Comparison of ENCODE assay signal across 8 mouse cellular contexts in the genomic region with DNA sequence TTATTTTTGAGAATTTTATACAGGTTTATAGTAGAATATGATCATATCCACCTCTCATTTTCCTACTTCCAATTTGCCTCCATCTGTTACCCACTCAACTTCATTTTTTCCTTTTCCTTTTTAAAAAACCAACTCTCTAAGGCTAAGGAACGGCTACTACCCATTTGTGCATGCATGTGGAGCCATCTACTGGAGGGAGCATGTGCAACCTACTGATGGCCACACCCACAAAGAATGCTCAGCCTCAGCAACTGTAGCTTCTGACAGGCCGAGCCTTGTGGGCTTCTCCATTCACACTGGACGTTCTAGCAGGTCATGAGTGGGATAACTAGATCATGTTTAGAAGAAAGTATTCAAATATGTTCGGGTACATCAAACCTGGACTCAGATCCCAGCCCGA.
DNase-seq lines count a peak whose midpoint lies in the region; ATAC-seq and TF ChIP-seq lines count a peak whose summit lies in the region.

No protein-coding gene starts in this region.

- H3K27me3 ChIP-seq in spleen, adult 2 months (ENCODE audit: control insufficient read depth, insufficient read depth, low read length) = no peaks in the 10 kb centered on the region

- H3K4me3 ChIP-seq in layer of hippocampus, adult 2 months = no peak overlapping the region
- H3K4me3 ChIP-seq in spleen, adult 2 months (ENCODE audit: extremely low read depth, insufficient read depth, insufficient read length) = no peak overlapping the region

- H3K36me3 ChIP-seq in spleen, adult 2 months (ENCODE audit: control insufficient read depth, insufficient read depth, low read length) = no peaks in the 10 kb centered on the region

- peak; percentile 99 for ATAC-seq in granulocyte monocyte progenitor cell, adult 5-6 weeks (replicated peaks; ENCODE audit: poor library complexity, severe bottlenecking)
- ATAC-seq in megakaryocyte progenitor cell, adult 5-6 weeks (replicated peaks; ENCODE audit: poor library complexity) = peak; percentile 100

- DNase-seq in layer of hippocampus, adult 11-12 months (ENCODE audit: low spot score) = peak; percentile 49
- no peak for DNase-seq in layer of hippocampus, adult 9-10 months (ENCODE audit: low spot score)
- DNase-seq in MN1 (ENCODE audit: low spot score) = peak; percentile 59
- DNase-seq in cerebellum, adult 9-11 months = peak; percentile 30
- peak; percentile 32 to 42 for DNase-seq in layer of hippocampus, adult 2 months (ENCODE audit: low spot score in 2 of 2)
- DNase-seq in spleen, adult 2 months (ENCODE audit: low read depth in 1 of 2, low spot score in 2 of 2) = peak in 1 of 2 experiments; percentile 36

- 39% methylated on average over 5 of the region's 5 CpGs for whole genome bisulfite sequencing in spleen, adult 2 months

- peak; percentile 82 for TF ChIP-seq CTCF in layer of hippocampus, adult 2 months (conservative IDR thresholded peaks at IDR 0.05)
- peak; percentile 45; the same call in 1 of the 2 replicates for TF ChIP-seq CTCF in spleen, adult 2 months (IDR thresholded peaks at IDR 0.05; ENCODE audit: extremely low read depth, insufficient read depth, insufficient read length, insufficient replicate concordance)

- no peak overlapping the region for H3K27ac ChIP-seq in layer of hippocampus, adult 2 months
- no peak overlapping the region for H3K27ac ChIP-seq in spleen, adult 2 months (ENCODE audit: insufficient read depth, low read length)

- no peaks in the 10 kb centered on the region for H3K4me1 ChIP-seq in spleen, adult 2 months (ENCODE audit: control insufficient read depth, insufficient read depth, insufficient read length)

- TF ChIP-seq POLR2A in spleen, adult 2 months (IDR thresholded peaks at IDR 0.05; ENCODE audit: low read depth, low read length) = no peak
